Mouse (Mus musculus) hindbrain, embryonic 16.5 days (tissue): ENCODE data around the gene Acot13. TPM values are rescaled to one million over a fixed set of nuclear protein-coding genes. Genes with fewer than 3 reads are reported as not detected.

Source experiments
- ATAC-seq: fragments of 200-750 bp; cut with Nextera tagmentation; 2 replicates; pipeline ENCODE4 v1.8.0; 2017; ENCODE audit warnings: moderate TSS enrichment, moderate library complexity
- H3K27ac ChIP-seq: fragments of 300-500 bp; sonication (generic); 2 replicates; pipeline ENCODE4 v1.5.1; 2014; ENCODE audit warnings: low read depth, mild to moderate bottlenecking, control low read depth, low read length, moderate library complexity
- H3K27me3 ChIP-seq: fragments of 300-500 bp; sonication (generic); replicated peaks from 2 replicates; pipeline ENCODE4 v1.6.1; 2014; ENCODE audit warnings: low read length; ENCODE audit not compliant: control insufficient read depth, insufficient read depth
- H3K36me3 ChIP-seq: fragments of 300-500 bp; sonication (generic); 2 replicates; pipeline ENCODE4 v1.6.1; 2014; ENCODE audit warnings: mild to moderate bottlenecking, low read length, moderate library complexity, mixed read lengths; ENCODE audit not compliant: control insufficient read depth, insufficient read depth
- H3K4me1 ChIP-seq: fragments of 300-500 bp; sonication (generic); 2 replicates; pipeline ENCODE4 v1.6.1; 2014; ENCODE audit warnings: low read depth, low read length; ENCODE audit not compliant: control insufficient read depth, insufficient read depth
- H3K4me2 ChIP-seq: fragments of 300-500 bp; sonication (generic); 2 replicates; pipeline ENCODE4 v1.6.1; 2014; ENCODE audit warnings: mild to moderate bottlenecking, low read length, control low read depth, moderate library complexity
- H3K4me3 ChIP-seq: fragments of 300-500 bp; sonication (generic); 2 replicates; pipeline ENCODE4 v1.5.1; 2014; ENCODE audit warnings: mild to moderate bottlenecking, low read length, control low read depth, moderate library complexity
- H3K9ac ChIP-seq: fragments of 300-500 bp; sonication (generic); 2 replicates; pipeline ENCODE4 v1.6.1; 2014; ENCODE audit warnings: low read depth, mild to moderate bottlenecking, control low read depth, low read length, moderate library complexity
- H3K9me3 ChIP-seq: fragments of 300-500 bp; sonication (generic); 2 replicates; pipeline ENCODE4 v1.6.1; 2014; ENCODE audit warnings: mild to moderate bottlenecking, low read length, moderate library complexity; ENCODE audit not compliant: control insufficient read depth
- WGBS: fragments of 180-500 bp; shearing (Covaris S2); extraction: QIAGEN DNeasy Blood & Tissue Kit; methylation state at CpG from one replicate; pipeline ENCODE4 v1.1.7; 2014; 5-methylcytosine and 5-hydroxymethylcytosine counted together
- polyA plus RNA-seq: library from polyadenylated mRNA; unstranded; fragments of >200 nt; fragmentation: Nextera tagmentation; extraction: Ambion mirVana; gene quantifications from 2 replicates; pipeline ENCODE4 v1.2.1, GENCODE M21; 2015

Gene Acot13
- polyA plus RNA-seq, 1 experiment from 2014 or later: 66.5 TPM

- peak overlapping the region; percentile 99 for H3K27ac ChIP-seq
- peak overlapping the region; percentile 98 for H3K9ac ChIP-seq
- WGBS: under 1% methylated on average over 31 of the region's 31 CpGs
- H3K36me3 ChIP-seq: no peaks in the 10 kb centered on the region
- H3K4me1 ChIP-seq: peaks cover 17% of the 10 kb centered on the region
- no peaks in the 10 kb centered on the region for H3K9me3 ChIP-seq
- peak; percentile 60 for ATAC-seq
- H3K4me2 ChIP-seq: peak overlapping the region; percentile 82
- no peaks in the 10 kb centered on the region for H3K27me3 ChIP-seq
- H3K4me3 ChIP-seq: peak overlapping the region; percentile 99
Observed at GRCm38 (mm10) chr13:24799925-24800673, 31.2 kb downstream of the Acot13 start.

- H3K27me3 ChIP-seq: no peaks in the 10 kb centered on the region
- H3K9ac ChIP-seq: no peak overlapping the region
- H3K4me2 ChIP-seq: peak overlapping the region; percentile 82
- no peaks in the 10 kb centered on the region for H3K9me3 ChIP-seq
- 73% methylated on average over 5 of the region's 5 CpGs for WGBS
- no peaks in the 10 kb centered on the region for H3K36me3 ChIP-seq
- no peak for ATAC-seq
- H3K4me3 ChIP-seq: no peak overlapping the region
- H3K4me1 ChIP-seq: peaks cover 14% of the 10 kb centered on the region
- H3K27ac ChIP-seq: no peak overlapping the region
Observed at GRCm38 (mm10) chr13:24799378-24799777, 32.0 kb downstream of the Acot13 start.

- WGBS: 96% methylated on average over 4 of the region's 4 CpGs
- Histone ChIP-seq H3K36me3 (no peaks in the 10 kb centered on the region), H3K4me2 (no peak overlapping the region), H3K4me1 (peaks cover 10% of the 10 kb centered on the region), H3K27me3 (no peaks in the 10 kb centered on the region), H3K9me3 (no peaks in the 10 kb centered on the region), H3K9ac (no peak overlapping the region), H3K4me3 (no peak overlapping the region), H3K27ac (no peak overlapping the region)
- no peak for ATAC-seq
Observed at GRCm38 (mm10) chr13:24798686-24799085, 32.7 kb downstream of the Acot13 start.

- Histone ChIP-seq H3K36me3 (no peaks in the 10 kb centered on the region), H3K9ac (no peak overlapping the region), H3K27ac (no peak overlapping the region), H3K27me3 (no peaks in the 10 kb centered on the region), H3K9me3 (no peaks in the 10 kb centered on the region), H3K4me1 (no peaks in the 10 kb centered on the region), H3K4me2 (no peak overlapping the region), H3K4me3 (no peak overlapping the region)
- WGBS: 93% methylated on average over 9 of the region's 9 CpGs
- ATAC-seq: no peak
Observed at GRCm38 (mm10) chr13:24792411-24793045, 38.8 kb downstream of the Acot13 start.

GRCm38 (mm10) chr13:24791349-24791748 lies 40.0 kb downstream of the Acot13 start:
- ATAC-seq: no peak
- Histone ChIP-seq H3K36me3 (no peaks in the 10 kb centered on the region), H3K4me3 (no peak overlapping the region), H3K9ac (no peak overlapping the region), H3K9me3 (no peaks in the 10 kb centered on the region), H3K27me3 (no peaks in the 10 kb centered on the region), H3K4me1 (no peaks in the 10 kb centered on the region), H3K4me2 (no peak overlapping the region), H3K27ac (no peak overlapping the region)
- WGBS: 77% methylated on average over 2 of the region's 2 CpGs

- Histone ChIP-seq H3K4me1 (no peaks in the 10 kb centered on the region), H3K9me3 (no peaks in the 10 kb centered on the region), H3K4me2 (no peak overlapping the region), H3K27ac (no peak overlapping the region), H3K9ac (no peak overlapping the region), H3K4me3 (no peak overlapping the region), H3K36me3 (no peaks in the 10 kb centered on the region), H3K27me3 (no peaks in the 10 kb centered on the region)
- 92% methylated on average over 5 of the region's 5 CpGs for WGBS
- no peak for ATAC-seq
Observed at GRCm38 (mm10) chr13:24787477-24787876, 43.9 kb downstream of the Acot13 start.

- Histone ChIP-seq H3K9me3 (no peaks in the 10 kb centered on the region), H3K4me2 (no peak overlapping the region), H3K27me3 (no peaks in the 10 kb centered on the region), H3K4me3 (no peak overlapping the region), H3K27ac (no peak overlapping the region), H3K36me3 (no peaks in the 10 kb centered on the region), H3K9ac (no peak overlapping the region), H3K4me1 (no peaks in the 10 kb centered on the region)
- 39% methylated on average over 11 of the region's 11 CpGs for WGBS
- ATAC-seq: peak; percentile 56; the same call in 1 of the 2 replicates
Observed at GRCm38 (mm10) chr13:24786014-24786490, 45.3 kb downstream of the Acot13 start.

- Histone ChIP-seq H3K9me3 (no peaks in the 10 kb centered on the region), H3K27ac (no peak overlapping the region), H3K4me3 (no peak overlapping the region), H3K27me3 (no peaks in the 10 kb centered on the region), H3K9ac (no peak overlapping the region), H3K36me3 (no peaks in the 10 kb centered on the region), H3K4me2 (no peak overlapping the region), H3K4me1 (no peaks in the 10 kb centered on the region)
- ATAC-seq: no peak
- 49% methylated on average over 5 of the region's 5 CpGs for WGBS
Observed at GRCm38 (mm10) chr13:24781916-24782315, 49.4 kb downstream of the Acot13 start.

- 91% methylated on average over 8 of the region's 8 CpGs for WGBS
Observed at GRCm38 (mm10) chr13:24778706-24779380, 52.5 kb downstream of the Acot13 start.

More at GRCm38 (mm10) chr13:24778706-24779380, 52.5 kb downstream of the Acot13 start:
- H3K27ac ChIP-seq: no peak overlapping the region
- no peaks in the 10 kb centered on the region for H3K36me3 ChIP-seq
- H3K9ac ChIP-seq: no peak overlapping the region
- H3K9me3 ChIP-seq: no peaks in the 10 kb centered on the region
- H3K4me2 ChIP-seq: no peak overlapping the region
- H3K4me1 ChIP-seq: no peaks in the 10 kb centered on the region
- ATAC-seq: no peak
- no peak overlapping the region for H3K4me3 ChIP-seq
- H3K27me3 ChIP-seq: no peaks in the 10 kb centered on the region
